Mouse (Mus musculus): Measurements from ENCODE around the gene Gm9268.
"Not testable (repeated sequence)": the region's sequence is repeated elsewhere in the genome, so short reads cannot be mapped to it uniquely, and the experiment has no call there.

Gm9268 gene

DNA sequence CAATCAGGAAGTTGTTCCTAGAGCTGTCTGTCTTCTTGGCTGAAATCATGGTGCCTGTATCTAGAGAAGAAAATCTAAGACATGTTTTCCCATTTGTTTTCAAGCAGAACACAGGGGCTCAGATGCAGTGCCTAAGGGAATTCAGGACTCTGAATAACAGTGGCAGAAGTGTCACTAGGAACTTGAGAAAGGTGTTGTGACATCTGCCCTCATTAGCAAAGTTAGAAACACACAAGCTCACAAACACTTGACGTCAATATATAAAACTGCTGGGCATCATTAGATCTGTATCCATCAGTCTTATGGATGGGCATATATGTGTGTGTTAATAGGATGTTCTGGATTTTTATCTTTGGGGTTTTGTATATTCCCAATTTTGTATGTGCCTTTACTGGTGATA is at the start of gene Gm9268:
TSS of gene Gm9268 (plus strand) at position 301 of the 400 bp plus-strand sequence.
- DNase-seq = not testable (repeated sequence)

- no peak for DNase-seq
Measured at GRCm38 (mm10) chr7:42980098-42980497, 38.5 kb upstream of the Gm9268 start.

- DNase-seq = no peak
Measured at GRCm38 (mm10) chr7:42980739-42981138, 37.8 kb upstream of the Gm9268 start.

DNA sequence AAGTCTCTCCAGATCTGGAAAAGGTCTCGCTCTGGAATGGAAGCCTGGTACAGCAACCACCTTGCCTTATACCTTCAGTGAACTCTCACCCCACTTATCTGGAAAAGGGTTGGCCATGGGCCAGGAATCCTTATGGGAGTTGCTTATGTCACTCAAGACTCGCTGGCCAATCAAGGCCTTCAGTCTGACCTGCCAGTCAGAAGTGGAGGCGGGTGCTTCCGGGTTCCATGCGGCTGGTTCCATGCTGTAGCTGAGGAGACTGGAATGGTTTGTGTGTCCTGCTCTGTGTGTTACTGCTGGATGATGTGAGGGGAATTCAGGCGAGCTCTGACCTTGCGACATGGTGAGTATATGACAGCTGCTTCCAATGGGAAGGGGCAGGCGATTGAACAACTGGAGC is 59.3 kb downstream of the Gm9268 start:
- DNase-seq = no peak

Data from retina, postnatal 1 day (tissue).